Mouse (Mus musculus): Measurements from ENCODE around the gene Shb.

GRCm38 (mm10) chr4:45477047-45477446 lies 55.2 kb downstream of the Shb start:
- TF ChIP-seq CTCF (IDR thresholded peaks at IDR 0.05; ENCODE audit: insufficient read depth, low read depth, low read length) (no peak), POLR2A (IDR thresholded peaks at IDR 0.05; ENCODE audit: insufficient read depth, low read depth, low read length) (no peak)
